Mouse (Mus musculus) embryo, embryonic 11.5 days (tissue): ENCODE data around the gene Srsf1.

Experiments
- DNase-seq: peaks from one replicate; pipeline ENCODE4 v3.0.0-alpha.2; 2012; ENCODE audit warnings: low read depth, low spot score

Gene Srsf1

DNA sequence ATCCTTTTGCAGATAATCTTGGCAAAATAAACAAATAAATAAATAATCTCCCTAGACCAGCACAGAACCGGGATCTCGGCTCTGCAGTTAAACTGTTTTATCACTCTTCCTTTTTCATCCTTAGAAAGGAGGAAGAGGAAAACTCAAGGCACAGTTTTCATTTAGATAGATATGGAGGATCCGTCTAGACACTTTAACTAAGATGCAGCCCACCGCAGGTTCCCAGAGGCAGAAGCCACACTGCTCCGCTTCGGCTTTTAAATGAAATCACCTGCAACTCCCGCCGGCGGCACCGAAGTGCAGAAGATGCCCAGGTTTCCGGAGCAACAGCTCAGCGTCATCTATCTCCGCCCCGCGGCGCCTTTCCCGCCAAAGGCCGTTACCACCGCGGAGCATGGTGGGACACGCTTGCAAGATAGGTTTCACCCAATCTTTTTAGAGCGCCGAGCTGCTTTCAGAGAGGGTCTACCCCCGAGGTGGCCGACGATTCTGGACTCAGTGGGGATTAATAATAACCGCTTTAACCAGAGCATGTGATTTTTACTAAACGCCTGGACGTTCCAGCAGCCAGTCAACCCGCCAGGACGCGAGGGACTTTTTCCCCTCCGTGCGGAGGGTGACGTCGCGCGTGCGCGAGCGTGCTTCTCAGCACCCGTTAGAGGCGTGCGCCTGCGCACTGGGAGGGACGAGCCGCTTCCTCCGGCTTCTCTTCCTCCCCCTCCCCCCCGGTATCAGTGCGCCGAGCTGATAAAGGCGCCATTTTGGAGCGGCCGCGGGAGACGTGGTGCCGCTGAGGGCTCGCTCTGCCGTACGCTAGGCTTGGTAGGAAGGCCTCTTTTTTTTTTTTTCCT lies at the start of gene Srsf1:
Gene Srsf1, plus strand, starts transcription at position 430 of the 851 bp plus-strand sequence.
- DNase-seq: peak; percentile 99

GRCm38 (mm10) chr11:87999751-88000150 lies 47.4 kb upstream of the Srsf1 start:
- no peak for DNase-seq

DNA sequence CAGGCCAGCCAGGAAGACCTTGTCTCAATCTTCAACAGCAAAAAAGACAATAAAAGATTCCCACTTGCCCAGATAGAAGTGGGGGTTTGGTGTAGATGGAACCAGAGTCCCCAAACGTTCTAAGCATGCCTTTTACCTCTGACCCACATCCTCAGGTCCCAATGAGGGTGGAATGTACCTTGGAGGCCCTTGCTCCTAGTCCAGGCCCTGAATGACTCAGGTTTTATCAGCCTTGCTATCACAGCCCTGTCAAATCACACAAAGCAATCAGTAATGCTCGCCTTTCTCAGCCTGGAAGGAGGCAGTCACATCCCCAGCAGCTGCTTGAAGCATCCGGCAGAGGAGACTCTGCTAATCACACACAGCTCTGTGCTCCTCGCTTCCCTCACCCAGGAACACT lies 44.4 kb upstream of the Srsf1 start:
- no peak for DNase-seq

- DNase-seq: no peak
Measured at GRCm38 (mm10) chr11:88004123-88004522, 43.0 kb upstream of the Srsf1 start.

DNA sequence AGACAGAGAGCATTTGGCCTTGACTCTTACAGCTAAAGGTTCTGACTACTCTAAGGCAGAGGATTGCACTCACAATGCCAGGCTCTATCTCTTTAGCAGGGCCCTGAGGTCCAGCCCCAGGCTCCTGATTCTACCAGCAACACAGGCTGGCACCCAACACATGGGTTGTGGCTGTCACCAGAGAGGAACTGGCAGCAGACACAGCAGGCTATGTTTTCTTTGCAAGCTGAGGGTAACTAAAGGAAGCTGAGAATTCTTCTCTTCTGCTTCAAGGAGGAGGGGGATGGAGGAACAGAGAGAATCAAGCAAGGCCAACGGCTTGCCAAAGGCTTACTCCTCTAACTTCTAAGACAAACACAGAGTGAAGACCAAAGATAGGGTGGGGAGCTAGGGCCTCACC lies 38.5 kb upstream of the Srsf1 start:
- no peak for DNase-seq

- DNase-seq: no peak
Measured at GRCm38 (mm10) chr11:88009542-88010190, 37.5 kb upstream of the Srsf1 start.

DNA sequence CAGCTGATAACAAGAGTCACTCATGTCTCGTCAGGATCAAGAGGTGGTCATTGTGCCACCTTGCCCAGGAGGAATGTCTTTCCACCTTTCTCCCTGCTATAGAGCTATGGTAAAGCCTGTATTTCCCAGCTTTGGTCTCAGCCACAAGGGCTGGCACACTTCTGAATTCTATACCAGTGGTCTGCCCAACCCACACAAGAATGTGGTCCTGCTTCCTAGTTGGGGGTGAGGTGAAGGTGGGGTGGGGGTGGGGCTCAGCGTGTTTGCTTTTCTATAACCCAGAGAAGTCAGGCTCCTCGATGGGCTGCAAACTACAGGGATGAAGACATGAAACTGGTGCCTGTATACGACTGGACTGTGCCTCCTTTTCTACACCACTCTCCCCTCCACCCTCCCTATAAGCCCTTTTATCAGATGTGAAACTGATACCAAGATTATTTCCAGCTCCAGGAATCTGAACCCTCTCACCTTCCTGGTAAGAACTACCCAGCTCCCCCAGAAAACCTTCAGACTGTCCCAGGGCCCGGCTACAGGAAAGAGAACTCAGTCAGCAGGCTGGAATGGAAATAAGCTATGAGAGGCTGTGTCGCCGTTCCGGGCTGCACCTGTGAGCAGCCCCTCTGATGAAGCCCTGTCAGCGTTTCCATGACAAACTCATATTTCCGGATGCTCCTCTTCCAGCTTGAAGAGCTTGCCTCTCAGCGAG lies 35.8 kb upstream of the Srsf1 start:
- DNase-seq: no peak

DNA sequence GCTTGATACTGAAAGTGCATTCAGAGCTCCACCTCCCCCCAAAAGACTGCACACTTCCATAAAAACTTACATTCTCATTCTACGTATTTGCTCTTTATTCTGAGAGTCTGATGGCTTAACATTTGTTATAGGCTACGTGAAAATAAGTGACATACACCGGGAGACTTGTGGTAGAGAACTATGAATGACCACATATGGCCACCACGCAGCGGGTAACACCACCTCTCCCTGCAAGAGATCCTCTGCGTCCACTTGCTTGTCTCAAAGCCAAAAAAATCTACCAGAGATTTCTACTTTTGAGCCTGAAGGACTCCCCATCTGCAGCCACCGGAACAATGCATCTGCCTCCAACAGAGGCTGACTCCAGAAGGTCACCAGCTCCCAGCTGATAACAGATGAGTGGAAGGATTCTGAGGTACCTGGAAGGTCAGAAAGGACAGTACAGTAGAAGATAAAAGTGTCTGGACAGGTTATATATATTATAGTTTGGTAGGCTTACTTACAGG lies 35.2 kb upstream of the Srsf1 start:
- DNase-seq: no peak

DNA sequence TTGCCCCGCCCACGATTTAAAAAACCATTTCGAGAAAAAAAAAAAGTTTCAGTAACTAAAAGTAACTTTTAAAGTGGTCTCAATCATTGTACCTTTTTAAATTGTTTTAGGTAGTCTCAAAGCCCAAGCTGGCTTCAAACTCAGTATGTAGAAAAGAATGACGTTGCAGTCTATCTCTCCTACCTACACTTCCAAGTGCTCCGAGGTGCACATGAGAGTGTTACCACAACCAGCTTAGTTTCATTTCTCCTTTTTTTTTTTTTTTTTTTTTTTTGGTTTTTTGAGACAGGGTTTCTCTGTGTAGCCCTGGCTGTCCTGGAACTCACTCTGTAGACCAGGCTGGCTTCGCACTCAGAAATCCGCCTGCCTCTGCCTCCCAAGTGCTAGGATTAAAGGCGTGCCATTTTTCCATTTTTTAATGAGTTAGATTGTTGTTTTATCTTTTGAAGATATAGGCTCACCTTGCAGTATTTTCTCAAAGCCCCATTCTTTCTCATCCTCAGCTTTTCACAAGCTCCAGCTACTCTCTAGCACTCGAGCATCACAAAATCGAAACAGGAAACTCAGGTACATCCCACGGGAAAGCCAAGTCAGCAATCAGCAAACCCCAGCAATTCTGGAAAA lies 34.4 kb upstream of the Srsf1 start:
- no peak for DNase-seq

- DNase-seq: no peak
Measured at GRCm38 (mm10) chr11:88013632-88014031, 33.5 kb upstream of the Srsf1 start.

DNA sequence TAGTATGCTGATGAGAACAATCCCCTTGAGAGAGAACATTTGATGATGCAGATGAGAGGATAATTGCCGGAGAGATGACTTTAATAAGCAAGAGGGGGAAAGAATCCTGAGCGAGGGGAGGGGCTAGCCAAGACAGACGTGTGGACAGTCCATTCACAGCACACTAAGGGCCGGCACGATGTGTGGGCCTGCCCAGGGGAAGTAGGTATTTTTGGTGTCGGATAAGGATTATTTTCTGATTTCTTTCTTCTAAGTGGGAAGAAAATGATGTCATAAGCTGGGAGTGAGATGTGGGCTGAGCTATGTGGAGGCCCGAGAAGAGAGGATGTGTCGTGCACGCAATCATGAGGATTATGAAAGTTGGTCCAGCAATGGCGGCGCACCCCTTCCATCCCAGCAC lies 32.0 kb upstream of the Srsf1 start:
- no peak for DNase-seq

DNA sequence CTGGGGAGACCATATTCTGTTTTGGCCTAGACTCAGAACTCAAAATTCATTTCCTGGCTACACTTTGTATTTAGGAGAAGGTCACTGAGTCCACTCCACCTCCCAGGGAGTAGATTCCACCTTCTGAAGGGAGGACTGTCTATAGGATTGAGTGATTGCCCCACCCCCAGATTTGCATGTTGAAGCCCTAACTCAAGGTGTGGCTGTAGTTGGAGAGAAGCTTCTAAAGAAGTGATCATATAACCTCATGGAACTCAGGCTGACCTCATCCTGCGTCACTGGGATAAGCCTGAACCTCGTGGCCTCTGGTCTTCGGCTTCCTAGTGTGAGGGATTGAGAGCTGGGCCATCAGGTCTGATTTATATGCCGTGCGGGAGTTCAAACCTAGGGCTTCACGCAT lies 31.4 kb upstream of the Srsf1 start:
- DNase-seq: no peak

- DNase-seq: no peak
Measured at GRCm38 (mm10) chr11:88023933-88024332, 23.2 kb upstream of the Srsf1 start.

GRCm38 (mm10) chr11:88027391-88028035 lies 19.7 kb upstream of the Srsf1 start:
- no peak for DNase-seq

DNA sequence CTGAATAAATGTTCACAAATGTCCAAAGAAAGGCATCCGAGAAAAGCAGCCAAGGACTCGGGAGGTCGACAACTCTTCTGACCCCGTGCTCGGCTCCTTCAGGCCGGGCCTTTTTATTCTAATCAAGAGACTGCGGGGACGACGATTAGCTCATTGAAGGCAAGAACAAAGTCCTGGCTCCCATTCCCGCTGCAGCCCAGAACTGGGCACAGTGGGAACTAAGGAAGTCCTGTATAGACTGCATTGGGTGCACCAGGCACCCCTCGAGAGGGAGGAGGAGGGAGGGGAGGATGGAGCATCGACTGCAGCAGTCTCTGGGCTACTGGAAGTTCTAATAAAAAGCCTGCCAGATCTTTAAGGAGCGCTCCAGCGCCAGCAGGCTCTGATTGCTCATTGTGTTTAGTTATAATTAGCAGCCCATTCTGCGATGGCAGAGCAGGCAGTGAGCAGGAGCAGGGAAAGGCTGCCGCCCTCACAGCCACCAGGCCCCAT lies 18.9 kb upstream of the Srsf1 start:
- DNase-seq: no peak

- no peak for DNase-seq
Measured at GRCm38 (mm10) chr11:88030219-88030618, 17.0 kb upstream of the Srsf1 start.

GRCm38 (mm10) chr11:88030836-88031235 lies 16.3 kb upstream of the Srsf1 start:
- DNase-seq: no peak

DNA sequence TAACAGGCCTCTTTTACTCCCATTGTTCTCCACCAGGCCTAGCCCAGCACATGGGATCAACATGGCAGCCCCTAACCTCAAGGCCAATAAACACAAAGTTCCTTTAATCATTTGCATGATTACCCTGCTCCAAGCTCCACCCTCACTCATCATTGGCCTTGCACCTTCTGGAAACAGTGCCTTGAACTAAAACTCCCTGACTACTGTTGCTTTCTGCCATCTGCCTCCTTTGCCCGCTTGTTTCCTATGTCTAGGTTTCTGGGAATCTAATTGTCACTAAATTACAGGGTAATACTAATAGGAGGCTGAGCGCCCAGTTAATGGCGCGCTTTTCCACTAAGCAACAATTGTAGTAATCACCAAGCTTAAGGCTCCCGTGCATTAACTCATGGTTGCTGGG lies 15.4 kb upstream of the Srsf1 start:
- DNase-seq: no peak

GRCm38 (mm10) chr11:88035970-88036369 lies 11.2 kb upstream of the Srsf1 start:
- no peak for DNase-seq

DNA sequence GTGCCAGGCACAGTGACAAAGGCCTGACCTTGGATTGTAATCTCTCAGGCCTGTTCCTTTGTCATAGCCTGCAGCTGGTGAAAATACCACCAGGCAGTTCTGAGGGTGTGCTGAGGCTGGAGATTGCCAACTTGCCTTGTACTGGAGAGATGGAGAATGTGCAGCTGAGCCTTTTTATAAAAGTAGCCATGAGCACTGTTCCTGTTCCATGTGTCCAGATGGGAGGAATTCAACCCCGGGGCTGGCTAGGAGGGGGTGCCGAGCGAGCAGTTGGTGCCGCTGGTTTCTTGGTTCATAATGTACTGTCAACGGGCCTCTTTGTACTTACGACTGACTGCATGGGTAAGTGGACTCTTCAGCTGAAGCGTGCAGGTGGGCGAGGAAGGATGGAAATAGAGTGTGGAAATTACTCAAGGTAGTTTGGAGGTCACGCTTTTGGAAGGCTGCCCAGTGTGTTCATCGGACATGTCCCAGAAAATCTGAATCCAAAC lies 10.4 kb upstream of the Srsf1 start:
- DNase-seq: no peak

DNA sequence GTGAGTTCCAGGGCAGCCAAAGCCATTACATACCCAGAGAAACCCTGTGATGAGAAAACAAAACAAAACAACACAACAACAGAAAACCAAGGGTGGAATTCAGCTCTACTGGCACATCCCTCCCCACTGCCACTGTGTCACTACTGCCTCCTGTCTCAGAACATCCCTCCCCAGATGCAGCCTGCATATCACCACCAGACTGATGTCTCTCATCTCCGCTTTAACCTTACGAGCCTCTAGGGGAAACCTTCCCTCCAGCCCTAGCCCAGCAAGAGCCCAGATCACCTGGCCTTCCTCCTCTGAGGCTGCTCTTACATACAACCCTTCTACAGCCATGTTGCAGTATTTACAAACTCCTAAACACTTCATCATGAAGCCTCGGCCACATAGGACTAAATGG lies 9.8 kb upstream of the Srsf1 start:
- DNase-seq: no peak
